In genomic region chr8:108931837-108932236, GRCm38 (mm10) we compare ENCODE assay signal across 11 mouse cellular contexts.
A peak's percentile ranks its signal among the peaks of the same experiment; 100 is the strongest.
DNase-seq lines count a peak whose midpoint lies in the region; ATAC-seq and TF ChIP-seq lines count a peak whose summit lies in the region.
"Had no signal": no experiment of that assay in that cellular context is flagged by ENCODE, and none has a peak within 500 bp of the region (broad histone marks: within the 10 kb centered on the region; RNA-seq: fewer than 3 reads in every experiment).

No protein-coding gene starts in this region.

- 0 out of 2 replicates have a peak overlapping the region, but pooled peaks have one; percentile 10 for H3K4me2 ChIP-seq in kidney, embryonic 16.5 days (replicated peaks; ENCODE audit: low read depth, low read length)

- no peak overlapping the region for H3K9ac ChIP-seq in kidney, embryonic 16.5 days (replicated peaks; ENCODE audit: low read length)

- DNase-seq in kidney, adult 18-20 months, result no peak
- peak; percentile 40 for DNase-seq in CD4-positive helper T cell, adult 2 months (ENCODE audit: low read depth, low spot score)
- peak; percentile 86 for DNase-seq in brain, embryonic 14.5 days (ENCODE audit: low read depth)
- DNase-seq in lung, postnatal 10 days, result peak; percentile 66
- no peak for DNase-seq in adrenal gland, postnatal 10 days
- no peak for DNase-seq in gastrocnemius, postnatal 25 days
- DNase-seq in left cerebral cortex, adult 9 months (ENCODE audit: low spot score in 2 of 2), result no peak
- DNase-seq: adrenal gland, adult 8-10 months; gastrocnemius, adult 2 months had no signal

- no peak for TF ChIP-seq CTCF in brain, embryonic 14.5 days (IDR thresholded peaks at IDR 0.05; ENCODE audit: borderline replicate concordance, extremely low read depth, insufficient read depth, insufficient read length)

- no peaks in the 10 kb centered on the region for H3K9me3 ChIP-seq in kidney, embryonic 16.5 days (ENCODE audit: low read length)

- no peak overlapping the region for H3K27ac ChIP-seq in kidney, embryonic 16.5 days (ENCODE audit: low read length)
- H3K27ac ChIP-seq: gastrocnemius, adult 2 months had no signal

- peaks cover 14% of the 10 kb centered on the region for H3K36me3 ChIP-seq in kidney, embryonic 16.5 days (ENCODE audit: insufficient read depth, low read length)
- H3K36me3 ChIP-seq: G1E had no signal

- WGBS in kidney, embryonic 16.5 days, result 53% methylated on average over 13 of the region's 13 CpGs

- TF ChIP-seq POLR2A in brain, embryonic 14.5 days (IDR thresholded peaks at IDR 0.05; ENCODE audit: borderline replicate concordance, extremely low read depth, insufficient read depth, insufficient read length, poor library complexity, severe bottlenecking), result no peak

- no peak overlapping the region for H3K4me3 ChIP-seq in kidney, embryonic 16.5 days (ENCODE audit: low read length)
- H3K4me3 ChIP-seq: gastrocnemius, adult 2 months had no signal

- ATAC-seq in kidney, embryonic 16.5 days (ENCODE audit: low FRiP score, low TSS enrichment), result no peak

- H3K4me1 ChIP-seq in kidney, embryonic 16.5 days (ENCODE audit: insufficient read depth, low read length), result peaks cover 14% of the 10 kb centered on the region

- no peaks in the 10 kb centered on the region for H3K27me3 ChIP-seq in kidney, embryonic 16.5 days (ENCODE audit: insufficient read depth, low read length)

Comparison
In these comparisons a context has a peak if more than half of its experiments do, and no peak if none do; other contexts are left out.
1. DNase-seq: peak in CD4-positive helper T cell, adult 2 months (single experiment), brain, embryonic 14.5 days (single experiment) and lung, postnatal 10 days (single experiment); none in kidney, adult 18-20 months (single experiment), adrenal gland, postnatal 10 days (single experiment), gastrocnemius, postnatal 25 days (single experiment) and left cerebral cortex, adult 9 months (0 of 2).